Mouse (Mus musculus): ENCODE measurements around the gene Plekhg1.

DNA sequence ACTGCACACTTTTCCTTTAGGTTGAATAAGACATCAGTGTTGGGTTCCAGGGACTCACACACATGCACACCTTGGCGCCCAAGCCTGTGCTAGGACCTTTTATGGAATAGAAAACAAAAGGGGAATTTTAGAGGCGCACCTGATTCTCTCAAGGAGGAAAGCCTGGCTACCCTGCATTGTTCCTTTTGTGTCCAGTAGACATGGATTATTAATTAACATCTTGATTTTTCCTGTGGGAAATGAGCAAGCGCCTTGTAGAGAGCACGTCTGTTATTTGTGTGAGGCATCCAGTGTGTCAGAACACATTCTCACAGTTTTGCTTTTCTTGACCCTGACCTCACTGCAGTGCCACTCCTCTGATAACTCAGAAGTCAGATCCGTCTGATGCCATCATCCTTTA lies 21.8 kb downstream of the Plekhg1 start:
- no peak for TF ChIP-seq CTCF (conservative IDR thresholded peaks at IDR 0.05; ENCODE audit: insufficient read depth, insufficient read length, low read depth, low read length)
- no peak for TF ChIP-seq POLR2A (IDR thresholded peaks at IDR 0.05; ENCODE audit: low read depth, low read length)

Data from kidney, adult 2 months (tissue).